ENCODE assay signal across 32 mouse cellular contexts in genomic region chr8:4133798-4134197, GRCm38 (mm10). TPM values are rescaled to one million over a fixed set of nuclear protein-coding genes. Genes with fewer than 3 reads are reported as not detected.
"Had no signal": no experiment of that assay in that cellular context is flagged by ENCODE, and none has a peak within 500 bp of the region (broad histone marks: within the 10 kb centered on the region; RNA-seq: fewer than 3 reads in every experiment).

TSS of gene Cd209g (plus strand) at chr8:4134098.

- DNase-seq: left cerebral cortex, postnatal 4 days; liver; liver, embryonic 13.5 days; liver, postnatal 0 days; lung, adult 18-20 months; lung, adult 2 months; lung, embryonic 14.5 days; lung, postnatal 10 days; lung, postnatal 14 days; lung, postnatal 36 days; lung, postnatal 4 days; midbrain, embryonic 14.5 days had no signal

RNA-seq across cellular contexts. Expression of gene Cd209g, which starts in this region (rescaled TPM):
- polyA plus RNA-seq: limb, embryonic 10.5 days; limb, embryonic 11.5 days; limb, embryonic 12.5 days; limb, embryonic 13.5 days; limb, embryonic 14.5 days; limb, embryonic 15.5 days; liver, embryonic 11.5 days; liver, embryonic 12.5 days; liver, embryonic 13.5 days; lung, embryonic 14.5 days; lung, embryonic 15.5 days; lung, embryonic 16.5 days; lung, postnatal 0 days; macrophage; midbrain, embryonic 10.5 days; midbrain, embryonic 11.5 days; midbrain, embryonic 12.5 days; midbrain, embryonic 13.5 days; midbrain, embryonic 14.5 days; midbrain, embryonic 15.5 days; midbrain, embryonic 16.5 days; midbrain, postnatal 0 days; myocyte had no signal
